Mouse (Mus musculus) heart, postnatal 36 days (tissue): ENCODE measurements at regions not wholly inside any gene's neighbourhood (a gene's known extent, or its start where the extent isn't known, plus 50 kb on each side); places are given as distances from the start of the nearest gene placed in this dataset.

Experiments used
- DNase-seq, 2 experiments: peaks; one replicate each; pipeline ENCODE4 v3.0.0; 2021 to 2022
- intact Hi-C: fragments of 180-260 bp; cut with DNase I; formaldehyde crosslinking; loops from one replicate; pipeline ENCODE4 v1.15.1; 2025

DNA sequence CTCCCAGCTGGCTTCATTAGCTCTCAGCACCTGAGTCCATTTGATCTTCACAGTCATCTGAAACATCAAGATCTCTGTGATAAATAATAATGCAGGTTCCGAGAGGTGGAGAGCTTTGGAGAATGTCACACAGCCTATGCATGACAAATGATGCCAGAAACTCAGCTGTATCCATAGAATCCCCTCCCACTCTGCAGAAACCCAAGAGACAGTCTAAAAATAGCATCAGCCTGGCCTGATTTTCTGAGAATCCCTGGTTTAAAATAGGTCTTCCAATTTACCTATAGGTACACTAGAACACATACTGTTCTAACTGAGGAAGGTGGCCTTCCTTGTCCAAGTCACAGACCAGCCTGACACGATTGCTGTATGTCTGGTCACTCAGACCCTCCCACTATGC, 184.0 kb upstream of the B3gat1 start:
- DNase-seq = no peak
- intact Hi-C loops = no loop called here

DNA sequence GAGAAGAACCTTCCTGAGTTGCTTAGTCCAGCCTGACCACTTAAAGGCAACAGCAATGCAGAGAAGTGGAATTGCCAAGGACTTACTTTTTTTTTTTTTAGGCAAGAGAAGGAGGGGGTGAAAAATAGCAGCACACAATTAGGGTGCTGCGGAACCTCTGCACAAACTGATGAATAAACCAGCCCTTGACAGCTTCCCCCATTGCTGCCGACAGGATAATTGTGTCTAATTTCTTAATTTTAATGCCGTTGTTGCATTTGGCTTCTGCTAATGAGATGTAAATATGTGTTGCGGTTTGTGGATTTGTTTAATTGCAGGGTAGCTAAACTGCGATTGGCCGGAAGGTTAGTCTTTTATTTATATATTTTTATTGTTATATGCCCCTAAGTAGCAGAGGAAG, 157.5 kb upstream of the B3gat1 start:
- DNase-seq = no peak
- intact Hi-C loops = no loop called here

DNA sequence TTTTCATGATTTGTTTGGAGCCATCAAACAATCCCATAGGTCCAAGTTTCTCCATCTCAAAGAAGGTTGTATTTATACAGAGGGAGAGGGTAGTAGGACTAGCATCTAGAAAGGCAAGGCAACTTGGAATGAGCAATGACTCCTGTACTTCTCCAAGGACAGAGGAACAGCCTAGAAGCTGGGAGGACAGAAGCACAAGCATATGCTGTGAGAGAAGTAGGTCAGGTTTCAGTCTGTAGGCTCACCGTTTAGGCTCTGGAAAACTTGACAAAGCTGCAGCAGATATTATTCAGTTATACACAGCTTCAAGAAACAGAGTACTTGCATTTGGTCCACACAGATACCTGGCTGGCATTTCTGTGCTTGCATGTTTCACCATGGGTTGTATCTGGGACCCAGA, 131.5 kb upstream of the B3gat1 start:
- intact Hi-C loops = no loop called here
- no peak for DNase-seq

DNA sequence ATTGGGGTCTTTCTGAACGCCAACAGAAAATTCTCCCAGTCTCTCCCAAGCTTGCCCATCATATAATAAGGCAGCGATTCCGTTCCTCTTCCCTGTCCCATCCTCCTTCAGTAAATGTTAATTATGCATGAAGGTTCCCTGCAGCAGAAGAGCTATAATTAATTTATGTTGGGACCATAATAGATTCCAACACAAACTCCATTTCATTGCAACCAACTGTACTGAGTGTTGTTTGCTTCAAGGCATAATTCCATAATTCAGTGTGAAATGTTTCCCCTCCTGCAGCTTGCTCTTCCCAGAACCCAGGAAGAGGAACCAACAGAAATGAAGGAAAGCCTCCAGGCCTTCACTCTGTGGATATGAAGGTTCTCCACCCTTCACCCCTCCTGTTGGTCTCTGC, 129.0 kb upstream of the B3gat1 start:
- intact Hi-C loops = no loop called here
- no peak for DNase-seq

DNA sequence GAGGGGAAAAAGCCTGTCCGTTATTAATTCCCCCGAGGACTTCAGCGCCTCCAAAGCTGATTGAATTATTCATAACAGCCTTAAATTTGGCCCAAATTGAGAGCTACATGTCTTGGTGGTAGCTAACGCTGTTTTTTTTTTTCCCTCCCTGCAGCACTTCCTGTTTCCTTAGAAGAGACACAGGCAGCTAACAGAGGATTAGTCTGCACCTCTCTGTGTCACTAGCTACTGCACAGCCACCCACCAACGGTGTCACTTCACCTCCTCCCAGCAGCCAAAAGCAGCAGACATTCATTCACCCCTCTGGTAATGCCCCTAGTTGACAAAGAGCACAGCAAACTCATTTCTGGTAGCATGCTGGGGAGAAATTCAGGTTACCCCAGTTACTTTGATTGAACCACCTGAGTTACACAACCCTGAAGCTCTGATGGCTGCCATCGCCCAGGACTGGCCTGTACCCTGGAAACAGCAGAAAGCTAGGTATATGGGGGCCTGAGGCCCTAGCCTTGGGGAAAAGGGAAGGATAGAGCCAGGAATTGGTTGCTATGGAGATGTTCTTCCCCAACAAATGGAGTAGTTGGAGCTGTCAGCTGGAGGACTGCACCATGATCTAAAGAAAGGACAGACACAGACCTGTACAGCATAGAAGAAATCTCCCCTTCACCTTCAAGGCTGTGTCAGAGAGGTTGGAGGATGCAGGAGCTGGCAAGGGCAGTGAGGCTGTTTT, 121.7 kb upstream of the B3gat1 start:
- intact Hi-C loops = no loop called here
- no peak for DNase-seq

DNA sequence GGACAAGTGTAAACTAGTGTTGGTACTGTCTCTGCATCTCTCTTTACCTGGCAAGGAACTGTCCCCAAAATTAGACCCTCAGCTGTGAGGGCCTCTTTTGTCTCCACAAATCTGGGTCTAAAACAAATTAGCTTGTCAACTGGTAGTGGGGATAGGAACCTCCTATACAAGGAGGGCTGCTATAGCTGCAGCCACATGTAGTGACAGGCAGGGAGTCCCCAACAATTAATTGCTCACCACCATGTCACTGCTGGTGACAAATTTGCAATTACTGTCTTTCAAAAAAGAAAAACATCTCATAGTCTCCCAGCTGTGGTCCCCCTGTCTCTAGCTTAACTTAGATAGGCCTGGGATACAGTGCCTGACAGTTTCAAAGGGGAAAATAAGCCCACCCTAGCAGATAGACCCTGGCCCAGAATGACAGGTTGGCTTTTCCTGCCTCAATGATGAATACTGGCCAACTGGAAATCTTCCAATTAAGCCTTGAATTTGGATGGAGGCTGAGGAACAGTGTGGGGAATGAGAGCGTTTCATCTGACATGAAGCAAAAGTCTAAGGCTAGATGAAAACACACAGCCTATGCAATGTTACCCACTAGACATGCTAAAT, 110.6 kb upstream of the B3gat1 start:
- intact Hi-C loops = no loop called here
- no peak for DNase-seq

DNA sequence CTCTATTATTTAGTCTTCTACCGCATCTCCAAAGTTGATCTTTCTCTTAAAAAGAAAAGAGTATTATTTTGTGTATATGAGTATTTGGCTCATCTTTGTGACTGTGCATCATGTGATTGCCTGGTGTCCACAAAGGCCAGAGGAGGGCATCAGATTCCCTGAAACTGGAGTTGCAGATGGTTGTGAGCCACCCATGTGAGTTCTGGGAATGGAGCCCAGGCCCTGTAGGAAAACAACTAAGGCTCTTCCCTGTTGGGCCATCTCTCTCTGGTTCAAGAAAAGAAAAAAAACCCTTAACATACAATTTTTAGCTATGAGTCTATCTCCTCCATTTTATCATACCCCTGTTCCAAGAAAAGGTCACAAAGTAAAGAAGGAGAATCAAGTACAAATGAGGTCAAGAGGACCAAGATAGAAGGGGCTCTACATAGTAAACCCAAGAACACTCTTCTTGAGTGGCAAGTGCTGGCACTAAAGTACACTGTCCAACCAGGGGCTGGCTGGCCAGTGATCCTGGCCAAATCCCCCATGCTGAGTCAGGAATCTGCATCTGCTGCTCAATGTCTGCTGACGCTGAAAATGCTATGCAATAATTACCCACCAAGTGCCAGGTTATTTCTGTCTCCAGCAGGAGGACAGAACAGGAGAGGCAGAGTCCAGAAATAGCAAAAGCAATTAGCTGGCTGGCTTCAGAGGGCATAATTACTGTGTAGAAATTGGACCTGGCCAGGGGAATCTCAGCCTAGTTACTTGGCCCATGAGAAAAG, 108.2 kb upstream of the B3gat1 start:
- intact Hi-C loops = no loop called here
- peak; percentile 5 to 6 for DNase-seq

DNA sequence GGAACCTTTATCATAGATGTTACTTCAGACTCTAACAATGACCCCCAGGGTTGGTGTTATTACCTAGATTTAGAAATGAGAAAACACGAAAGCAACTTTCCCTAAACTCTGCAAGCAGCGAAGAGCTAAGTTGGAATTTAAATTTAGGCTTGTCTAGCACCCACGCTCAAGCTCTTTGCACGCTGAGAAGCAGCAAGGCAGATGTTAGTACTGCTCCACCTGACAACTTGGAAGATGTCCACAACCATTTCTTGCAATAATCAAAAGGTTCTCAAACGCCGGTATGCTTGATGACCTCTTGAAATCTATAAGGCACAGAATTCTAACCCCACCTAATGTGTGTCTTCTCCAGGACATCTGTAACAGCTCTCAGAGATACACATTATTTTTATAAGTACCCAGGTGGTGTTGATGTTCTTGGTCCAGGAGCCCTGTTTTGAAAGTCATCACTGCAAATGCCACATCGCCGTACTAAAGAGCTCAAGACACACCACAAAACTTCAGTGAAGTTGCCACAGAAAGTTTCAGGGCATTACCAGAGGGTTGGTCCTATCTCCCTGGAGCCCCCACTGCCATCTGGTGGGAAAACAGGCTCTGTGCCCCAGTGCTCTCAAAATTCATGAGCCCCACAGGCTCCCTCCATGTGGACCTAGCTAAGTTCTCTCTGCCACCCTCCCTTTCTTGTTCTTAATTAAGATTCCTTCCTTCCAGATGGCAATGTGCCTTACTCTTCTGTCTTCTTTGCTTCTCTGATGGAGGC, 100.5 kb upstream of the B3gat1 start:
- intact Hi-C loops = no loop called here
- DNase-seq = no peak

DNA sequence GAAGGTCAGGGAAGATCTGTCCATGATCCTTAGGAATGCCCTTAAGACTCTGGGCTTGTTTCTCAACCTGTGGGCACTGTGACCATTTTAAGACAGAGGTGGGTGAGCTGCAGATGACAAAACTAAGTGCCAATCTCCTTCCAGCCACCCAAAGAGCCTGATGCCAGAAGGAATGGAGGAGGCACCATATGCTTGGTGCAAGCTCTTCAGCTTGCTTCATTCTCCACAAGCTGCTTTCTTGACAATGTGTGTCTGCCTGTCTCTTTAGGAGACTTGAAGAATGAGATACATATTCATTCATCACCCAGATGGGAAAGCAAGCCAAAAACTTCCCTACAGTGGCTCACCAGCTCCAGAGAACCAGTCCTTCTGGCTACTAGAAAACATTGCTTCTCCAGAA, 98.3 kb upstream of the B3gat1 start:
- intact Hi-C loops = no loop called here
- DNase-seq = no peak

DNA sequence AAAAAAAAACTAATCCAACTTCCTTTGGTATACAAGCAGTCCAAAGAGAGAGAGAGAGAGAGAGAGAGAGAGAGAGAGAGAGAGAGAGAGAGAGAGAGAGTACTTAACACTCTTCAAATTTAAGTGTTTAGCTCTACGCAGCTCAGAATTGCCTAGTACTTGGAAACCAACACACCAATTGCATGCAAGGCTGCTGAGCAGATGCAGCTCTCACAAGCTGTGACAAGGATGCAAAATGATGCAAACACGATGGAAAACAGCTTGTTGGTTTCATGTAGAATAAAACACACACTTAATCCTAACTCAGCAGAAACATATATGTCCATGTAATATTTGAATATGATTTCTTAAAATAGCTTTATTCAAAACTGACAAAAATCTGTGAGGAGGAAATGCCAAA, 94.9 kb upstream of the B3gat1 start:
- intact Hi-C loops = no loop called here
- DNase-seq = no peak

DNA sequence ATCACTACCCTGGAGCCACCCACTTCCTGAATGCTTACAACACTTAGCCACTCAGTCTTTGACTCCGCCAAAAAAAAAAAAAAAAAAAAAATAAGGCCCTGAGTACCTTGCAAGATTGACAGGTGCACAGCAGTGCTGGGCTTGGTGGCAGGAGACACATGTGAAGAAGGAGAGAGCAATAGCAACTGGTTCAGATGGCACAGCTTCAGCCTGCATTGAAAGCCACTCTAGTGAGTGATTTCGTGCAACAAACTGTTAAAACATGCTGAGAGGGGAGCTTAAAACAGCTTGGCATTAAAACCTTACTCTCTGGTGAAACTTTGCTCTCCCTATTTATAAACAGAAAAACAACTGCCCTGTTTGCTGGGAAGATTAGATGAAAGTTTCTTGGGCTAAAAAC, 91.2 kb upstream of the B3gat1 start:
- DNase-seq = no peak
- intact Hi-C loops = no loop called here

DNA sequence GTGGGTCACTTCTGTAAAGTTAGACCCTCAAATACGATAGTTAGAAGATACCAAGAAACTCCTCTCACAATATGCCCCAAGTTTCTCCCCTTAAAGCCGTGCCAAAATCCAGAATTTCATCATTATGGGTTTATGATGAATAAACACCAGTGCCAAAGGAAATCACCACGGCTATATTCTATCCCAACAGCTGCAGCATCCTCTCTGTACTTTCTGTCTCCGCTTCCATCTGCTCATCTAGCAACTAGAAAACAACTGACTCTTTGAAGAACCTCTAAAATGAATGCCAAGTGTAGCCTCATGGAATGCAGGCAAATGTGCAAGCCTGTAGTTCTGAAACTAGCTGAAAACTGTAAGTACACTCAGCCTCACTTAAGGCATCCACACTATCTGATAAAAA, 90.7 kb upstream of the B3gat1 start:
- intact Hi-C loops = no loop called here
- no peak for DNase-seq

DNA sequence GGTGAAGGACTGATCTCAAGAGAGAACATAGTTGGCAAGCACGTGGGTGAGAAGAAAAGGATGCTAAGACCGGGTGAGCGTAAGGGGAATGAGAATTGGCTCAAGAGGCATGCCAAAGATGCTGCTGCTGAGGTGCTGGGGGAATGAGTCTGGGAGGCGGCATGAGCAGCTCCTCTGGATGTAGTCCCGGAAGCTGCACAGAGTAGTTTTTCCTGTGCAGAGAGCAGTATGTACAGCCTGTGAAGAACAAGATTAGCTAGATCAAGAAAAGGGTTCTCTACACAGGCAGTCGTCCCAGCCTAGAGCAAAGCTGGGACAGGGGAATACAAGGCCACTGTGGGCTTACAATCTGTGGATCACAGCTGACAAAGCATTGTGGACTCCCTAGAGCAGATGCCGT, 84.0 kb upstream of the B3gat1 start:
- DNase-seq = no peak
- intact Hi-C loops = no loop called here

DNA sequence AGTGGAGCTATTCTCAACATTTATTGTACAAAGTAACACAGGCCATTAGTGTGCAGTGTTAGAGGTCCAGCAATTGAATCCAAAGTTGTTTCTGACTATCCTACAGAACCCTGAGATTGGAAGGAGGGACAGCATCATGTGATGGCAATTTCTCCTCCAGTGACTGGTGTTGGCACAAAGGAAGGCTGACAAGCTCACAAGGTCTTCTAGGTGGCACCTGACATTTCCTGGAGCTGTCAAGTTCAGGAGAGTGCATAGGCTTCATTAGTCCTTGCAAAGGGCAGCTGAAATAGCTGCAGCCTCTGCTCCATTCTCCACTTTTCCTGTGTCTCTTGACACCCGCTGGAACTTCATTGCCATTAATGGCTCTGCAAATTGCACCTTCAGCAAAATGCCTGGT, 80.6 kb upstream of the B3gat1 start:
- DNase-seq = no peak

DNA sequence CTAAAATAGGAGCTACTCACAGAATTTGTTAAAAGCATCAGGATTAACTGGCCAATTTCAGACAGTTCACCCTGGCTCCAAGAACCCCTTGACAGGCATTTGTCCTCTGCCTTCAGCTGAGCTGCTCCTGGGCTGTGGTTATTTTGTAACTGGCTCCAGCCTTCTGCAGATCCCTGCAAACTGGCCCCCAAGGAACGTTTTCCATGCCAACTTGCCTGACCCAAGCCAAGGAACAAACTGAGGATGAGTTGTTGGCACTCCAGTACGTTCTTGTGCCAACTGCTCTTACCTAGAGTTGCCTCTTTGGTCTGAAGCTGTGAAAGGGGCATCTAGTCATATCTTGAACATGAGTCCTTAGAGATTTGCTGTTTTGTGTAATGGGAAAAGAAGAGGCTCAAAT, 74.2 kb upstream of the B3gat1 start:
- intact Hi-C loops = no loop called here
- DNase-seq = no peak

More for the DNA sequence above, 80.6 kb upstream of the B3gat1 start:
- intact Hi-C loops = no loop called here

DNA sequence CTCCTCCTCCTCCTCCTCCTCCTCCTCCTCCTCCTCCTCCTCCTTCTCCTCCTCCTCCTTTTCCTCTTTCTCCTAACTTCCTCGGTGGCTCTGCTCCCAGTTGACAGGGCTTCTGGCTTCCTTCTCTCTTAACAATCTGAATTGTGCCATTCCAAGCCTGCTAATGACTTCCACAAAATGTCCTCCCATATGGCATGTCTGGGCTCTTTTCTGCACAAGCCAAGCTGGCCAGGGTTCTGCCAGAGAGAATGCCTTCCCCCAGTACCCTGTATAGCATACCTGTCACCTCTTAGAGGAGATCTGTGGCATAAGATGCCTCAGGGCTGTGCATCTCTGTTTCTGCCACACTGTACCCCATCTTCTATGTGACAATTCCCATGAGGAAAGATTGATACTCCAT, 70.0 kb upstream of the B3gat1 start:
- DNase-seq = no peak
- intact Hi-C loops = no loop called here

DNA sequence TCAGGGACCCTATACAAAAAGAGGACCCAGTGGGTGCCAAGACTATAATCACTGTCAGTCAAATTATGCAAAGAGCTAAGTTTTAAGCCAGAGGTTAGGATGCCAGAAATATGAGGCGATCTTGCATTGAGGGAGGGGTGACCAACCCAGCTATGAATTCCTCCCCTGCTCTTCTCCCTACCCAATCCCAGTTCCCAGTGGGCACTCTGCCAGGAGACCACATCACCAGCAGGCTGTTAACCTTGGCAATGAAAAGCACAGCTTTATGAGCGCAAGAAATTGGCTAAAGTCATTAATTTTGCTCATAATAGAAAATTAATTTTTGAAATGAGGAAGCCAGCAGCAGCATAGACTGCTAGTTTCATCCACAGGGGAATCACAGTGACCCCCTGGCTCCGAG, 65.7 kb upstream of the B3gat1 start:
- DNase-seq = no peak
- intact Hi-C loops = no loop called here

DNA sequence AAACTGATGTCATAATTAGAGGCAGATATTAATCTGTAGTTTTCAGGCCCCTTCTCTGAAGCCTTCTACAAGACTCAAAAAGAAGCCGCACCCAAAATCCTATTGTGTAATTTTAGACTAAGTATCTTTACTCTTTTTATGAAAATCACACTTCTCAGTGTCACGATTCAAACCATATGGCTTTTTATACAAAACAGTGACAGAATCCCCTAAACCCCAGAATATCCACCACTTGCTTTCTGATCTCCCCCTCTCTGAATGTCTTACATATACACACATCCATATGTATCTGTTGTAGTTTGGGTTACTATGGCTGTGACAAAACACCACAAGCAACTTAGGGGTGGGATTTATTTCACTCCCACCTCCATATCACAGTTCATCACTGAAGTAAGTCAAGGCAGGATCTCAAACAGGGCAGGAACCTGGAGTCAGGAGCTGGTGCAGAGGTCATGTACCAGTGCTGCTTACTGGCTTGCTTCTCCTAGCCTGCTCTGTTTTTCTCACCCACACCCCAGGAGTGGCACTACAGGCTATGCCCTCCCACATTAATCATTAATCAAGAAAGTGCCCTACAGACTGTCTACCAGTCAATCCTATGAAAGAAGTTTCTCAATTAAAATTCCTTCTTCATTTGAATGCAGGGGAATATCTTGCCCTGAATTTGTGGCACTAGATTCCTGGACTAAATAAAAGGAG, 59.3 kb upstream of the B3gat1 start:
- intact Hi-C loops = no loop called here
- DNase-seq = no peak

DNA sequence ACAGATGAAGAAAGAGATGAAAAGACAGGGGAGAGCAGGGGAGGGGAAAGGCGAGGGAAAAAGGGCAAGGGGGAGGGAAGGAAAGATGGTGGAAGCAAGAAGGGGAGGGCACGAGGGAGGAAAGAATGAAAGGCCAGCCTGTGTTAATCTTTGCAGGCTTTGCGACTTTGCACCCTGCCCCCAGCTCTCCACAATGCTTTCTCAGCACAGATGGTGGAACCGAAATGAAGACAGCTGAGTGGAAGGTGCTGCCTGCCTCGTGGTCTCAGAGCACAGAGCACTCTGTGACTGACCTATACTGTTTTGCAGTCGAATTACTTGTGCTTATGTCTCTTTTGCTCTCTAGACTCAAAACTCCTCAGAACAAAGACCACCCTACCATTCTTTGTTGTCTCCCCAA, 55.2 kb upstream of the B3gat1 start:
- no peak for DNase-seq
- intact Hi-C loops = no loop called here

DNA sequence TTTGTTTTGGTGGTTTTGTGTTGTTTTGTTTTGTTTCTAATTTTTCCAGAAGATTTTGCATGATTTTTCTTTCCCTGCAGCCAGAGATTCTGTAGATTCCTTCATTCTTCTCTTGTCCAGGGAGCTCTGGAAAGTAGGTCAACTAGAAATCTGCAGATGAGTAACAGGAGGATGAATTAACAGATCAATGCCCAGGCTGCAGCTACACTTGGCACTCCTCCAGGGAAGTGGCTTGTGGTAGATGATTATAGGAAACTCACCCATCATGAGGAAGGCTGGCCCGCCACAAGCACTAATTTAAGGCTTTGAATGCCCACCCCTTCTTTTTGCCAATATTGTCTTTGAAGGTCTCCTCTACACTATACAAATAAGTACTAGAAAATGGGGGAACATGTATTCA, 52.0 kb upstream of the B3gat1 start:
- intact Hi-C loops = no loop called here
- DNase-seq = no peak
